Mouse (Mus musculus) testis, adult 2 months (tissue): ENCODE results near the gene Ndufs8.

ENCODE experiments used
- CTCF ChIP-seq: fragments of 200-500 bp; IDR thresholded peaks from 2 replicates; pipeline ENCODE4 v1.5.1; 2012; ENCODE audit warnings: low read depth, mild to moderate bottlenecking, inconsistent platforms, low read length, moderate library complexity; ENCODE audit not compliant: control insufficient read depth, insufficient read depth, insufficient replicate concordance
- POLR2A ChIP-seq: fragments of 200-500 bp; IDR thresholded peaks from 2 replicates; pipeline ENCODE4 v1.6.1; 2012; ENCODE audit warnings: low read depth, mild to moderate bottlenecking, inconsistent platforms, low read length, moderate library complexity; ENCODE audit not compliant: control insufficient read depth

DNA sequence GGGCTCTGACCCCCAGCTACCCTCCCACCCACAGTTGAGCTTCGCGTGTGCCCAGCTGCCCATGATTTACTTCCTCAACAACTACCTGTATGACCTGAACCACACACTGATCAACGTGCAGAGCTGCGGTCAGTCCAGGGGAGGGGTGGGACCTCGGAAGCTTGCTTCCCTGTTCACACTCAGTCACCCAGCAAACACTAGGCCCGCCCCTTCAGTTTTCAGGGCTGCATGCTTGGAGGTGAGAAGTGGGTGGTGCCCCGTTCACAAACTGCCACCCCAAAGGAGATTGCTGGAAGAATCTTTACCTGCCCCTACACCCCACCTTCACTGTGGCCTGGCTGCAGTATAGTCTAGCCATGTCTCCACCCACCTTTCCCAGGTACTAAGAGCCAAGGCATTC, 29.7 kb upstream of the Ndufs8 start:
- TF ChIP-seq CTCF (no peak), POLR2A (no peak)
